Mouse (Mus musculus): ENCODE measurements around the gene Oaz1. TPM values are rescaled to one million over a fixed set of nuclear protein-coding genes. Genes with fewer than 3 reads are reported as not detected.

Gene Oaz1
- 171 TPM for polyA plus RNA-seq (2014; fragmentation: Illumina TruSeq; extraction: RNeasy Lipid Tissue Mini Kit (QIAGEN cat#74804); ENCODE audit: low read depth, low replicate concordance)

DNA sequence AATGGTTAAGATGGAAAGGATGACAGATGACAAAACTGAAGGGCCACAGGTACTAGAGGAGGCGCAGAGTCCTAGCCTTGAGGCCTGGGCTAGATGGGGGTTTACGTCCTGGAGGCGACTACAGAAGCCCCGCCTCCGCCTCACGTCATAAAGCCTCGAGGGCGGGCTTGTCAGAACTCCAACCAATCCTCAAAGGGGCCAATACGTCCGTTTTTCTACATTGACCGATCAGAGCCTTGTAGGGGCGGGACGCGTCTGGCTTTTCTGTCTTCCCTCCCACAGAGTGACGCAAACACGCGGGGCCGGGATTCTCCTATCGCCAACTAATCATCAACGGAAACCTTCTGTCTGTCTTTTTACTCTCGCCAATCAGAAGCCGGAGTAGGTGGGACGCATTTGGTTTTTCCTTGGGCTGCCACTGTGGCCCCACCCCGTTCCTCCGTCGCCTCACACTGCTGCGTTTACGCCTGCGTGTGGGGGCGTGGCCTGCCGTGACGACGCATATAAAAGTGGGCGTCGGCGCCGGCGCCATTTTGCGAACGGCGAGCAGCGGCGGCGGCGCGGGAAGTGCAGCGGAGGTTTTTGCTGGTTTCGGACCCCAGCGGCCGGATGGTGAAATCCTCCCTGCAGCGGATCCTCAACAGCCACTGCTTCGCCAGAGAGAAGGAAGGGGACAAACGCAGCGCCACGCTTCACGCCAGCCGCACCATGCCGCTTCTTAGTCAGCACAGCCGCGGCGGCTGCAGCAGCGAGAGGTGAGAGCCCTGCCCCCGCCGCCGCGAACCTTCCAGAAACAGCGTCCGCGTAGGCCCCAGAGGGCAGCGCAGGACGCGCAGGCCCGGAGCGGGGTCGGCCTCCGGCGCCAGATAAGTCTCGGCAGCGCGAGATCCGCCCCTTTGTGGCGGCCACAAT is at the start of gene Oaz1:
Oaz1 (plus strand) TSS at position 506 of the 912 bp plus-strand sequence.

DNA sequence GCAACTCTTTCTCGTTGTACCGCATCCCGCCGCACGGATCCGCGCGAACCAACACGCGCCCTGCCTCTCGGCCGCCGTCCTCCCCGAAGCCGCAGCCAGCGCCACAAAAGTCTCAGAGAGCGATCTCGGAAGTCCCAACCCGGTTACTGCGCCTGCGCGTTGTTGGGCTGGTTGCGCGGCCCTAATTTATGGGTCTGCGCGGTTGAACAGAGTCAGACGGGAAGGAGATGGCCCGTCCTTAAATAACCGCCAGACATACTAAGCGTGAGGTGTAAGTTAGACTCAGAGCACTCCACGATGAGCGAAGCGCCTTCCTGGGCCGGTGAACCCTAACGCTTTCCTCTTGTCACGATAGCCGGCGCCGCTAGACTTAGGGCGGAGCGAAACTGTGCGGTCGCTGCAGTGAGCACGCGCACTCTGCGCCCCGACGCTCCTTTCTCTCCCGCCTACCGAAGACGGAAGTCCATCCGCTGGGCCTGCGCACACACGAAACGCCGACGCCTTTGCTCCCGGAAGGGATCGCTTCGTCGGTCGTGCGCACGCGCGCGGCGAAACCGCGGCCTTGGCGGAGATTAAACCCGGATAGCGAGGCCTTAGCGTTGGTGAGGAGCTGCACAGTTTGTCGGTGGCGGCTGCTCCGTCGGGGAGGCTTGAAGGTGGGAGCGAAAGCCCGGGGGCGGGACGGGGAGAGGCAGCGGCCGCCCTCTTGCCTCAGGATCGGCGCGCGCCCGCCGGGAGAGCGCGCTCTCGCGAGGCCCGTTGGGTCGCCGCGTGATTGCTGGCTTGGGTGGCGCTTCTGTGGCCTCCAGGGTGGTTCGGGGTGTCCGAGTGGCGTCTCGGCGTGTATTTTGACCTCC is 28.1 kb upstream of the Oaz1 start, which contains the start of the genes Sf3a2 and Plekhj1:
Sf3a2 (plus strand) TSS at position 49 of the 857 bp plus-strand sequence.
Plekhj1 (minus strand) TSS at position 477 of the 857 bp plus-strand sequence.

DNA sequence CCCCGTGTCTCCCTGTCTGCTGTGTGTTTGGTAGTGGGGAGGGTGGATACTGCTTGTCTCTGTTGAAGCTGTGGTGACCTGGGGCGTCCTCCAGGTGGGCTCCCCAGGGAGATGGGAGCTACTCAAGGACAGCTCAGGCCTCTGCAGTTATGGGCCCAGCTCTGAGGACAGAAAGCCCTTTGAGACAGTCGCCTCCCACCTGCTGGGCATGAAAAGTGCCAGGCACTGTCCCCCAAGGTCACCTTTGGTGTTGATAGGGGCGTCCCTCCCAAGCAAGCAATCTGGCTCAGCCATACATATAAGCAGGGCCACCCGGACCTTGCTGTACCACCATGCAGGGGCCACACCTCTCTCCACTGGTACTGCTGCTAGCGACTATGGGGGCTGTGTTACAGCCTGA is 21.5 kb upstream of the Oaz1 start, which contains the start of gene Amh:
Amh (plus strand) TSS at position 328 of the 400 bp plus-strand sequence.

DNA sequence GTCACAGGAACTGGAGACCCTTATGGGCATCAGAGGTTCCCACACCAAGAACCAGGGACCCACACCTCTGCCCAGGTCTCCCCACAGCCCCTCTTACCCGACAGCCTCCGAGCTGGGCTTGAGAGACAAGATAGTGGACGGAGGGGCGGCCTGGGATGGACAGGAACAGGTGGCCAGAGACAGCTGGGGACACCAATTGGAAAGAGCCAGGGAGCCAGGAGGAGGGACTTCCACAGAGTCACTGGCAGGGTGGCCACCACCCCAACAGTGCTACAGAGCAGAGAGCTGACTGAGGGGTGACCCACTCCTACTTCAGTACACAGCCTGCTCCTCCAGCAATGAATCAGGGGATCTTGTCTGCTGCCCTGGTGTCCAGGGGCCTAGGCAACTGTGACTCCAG is 13.1 kb upstream of the Oaz1 start, which contains the start of gene Jsrp1:
Jsrp1 (minus strand) TSS at position 133 of the 400 bp plus-strand sequence.

DNA sequence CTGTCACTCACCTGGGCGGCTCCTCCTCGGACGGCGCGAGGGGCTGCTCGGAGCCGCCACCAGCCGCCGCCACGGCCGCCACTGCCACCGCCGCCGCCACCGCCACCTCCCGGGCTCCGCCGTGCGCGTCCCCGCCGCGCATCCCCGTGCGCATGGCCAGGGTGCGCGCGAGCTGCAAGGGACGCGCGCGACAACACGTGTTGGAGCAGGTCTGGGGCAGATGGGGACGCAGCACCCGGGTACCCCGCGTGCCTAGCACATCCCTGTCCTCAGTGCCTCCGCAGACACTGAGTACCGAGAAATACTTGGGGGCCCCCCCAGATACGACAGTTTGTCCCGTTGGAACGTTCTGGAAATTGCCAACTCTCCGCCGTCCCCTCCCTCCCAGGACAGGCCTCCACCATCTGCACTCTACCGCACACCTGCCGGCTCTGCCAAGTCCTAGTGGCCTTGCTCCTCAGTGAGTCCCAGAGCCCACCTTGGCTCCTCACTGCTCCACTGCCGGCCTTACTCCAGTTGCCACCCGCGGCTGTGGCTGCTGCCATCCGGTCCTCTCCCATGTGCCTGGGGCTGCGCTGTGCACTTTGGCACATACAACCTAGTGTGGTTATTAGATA is 17.6 kb downstream of the Oaz1 start, which contains the start of gene Lingo3:
Lingo3 (minus strand) TSS at position 109 of the 617 bp plus-strand sequence.

DNA sequence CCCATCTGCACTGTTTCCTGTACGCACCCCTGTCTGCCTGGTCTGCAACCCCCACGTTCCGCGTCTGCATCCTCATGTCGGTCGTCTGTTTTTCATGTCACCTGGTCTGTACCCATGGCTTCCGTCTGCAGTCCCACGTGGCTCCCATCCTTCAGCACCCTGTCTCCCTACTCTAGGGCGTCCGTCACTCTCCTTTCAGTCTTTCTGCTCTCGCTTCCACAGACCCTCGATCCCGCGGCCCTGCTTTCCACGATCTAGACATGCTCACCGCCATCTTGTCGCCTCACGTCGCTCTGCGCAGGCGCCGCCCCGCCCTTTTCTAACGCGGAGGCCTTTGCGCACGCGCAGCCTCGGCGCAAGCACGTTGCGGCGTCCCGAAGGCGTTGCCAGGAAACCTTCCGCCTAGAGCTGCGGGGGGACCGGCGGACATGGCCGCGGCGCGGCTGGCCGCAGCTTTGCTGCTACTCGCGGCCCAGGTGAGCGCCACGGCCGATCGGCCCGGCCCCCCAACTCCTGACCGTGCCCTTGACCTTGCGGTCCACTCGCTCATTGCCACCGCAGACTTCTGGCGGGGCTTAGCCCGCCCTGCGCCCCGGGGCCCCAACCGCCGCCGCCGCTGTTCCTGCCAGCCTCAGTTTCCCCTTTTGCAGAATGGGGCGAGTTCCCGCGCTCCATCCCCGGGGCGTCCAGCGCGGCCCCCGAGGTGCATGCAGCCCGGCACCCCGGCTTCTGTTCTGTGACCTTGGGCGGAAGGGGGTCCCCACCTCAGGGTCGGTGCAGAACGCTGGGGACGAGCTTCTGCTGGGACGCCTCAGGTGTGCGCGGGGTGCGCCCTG is 28.7 kb downstream of the Oaz1 start, which contains the start of the genes Lsm7 and Sppl2b:
Lsm7 (minus strand) TSS at position 297 of the 836 bp plus-strand sequence.
Sppl2b (plus strand) TSS at position 363 of the 836 bp plus-strand sequence.

DNA sequence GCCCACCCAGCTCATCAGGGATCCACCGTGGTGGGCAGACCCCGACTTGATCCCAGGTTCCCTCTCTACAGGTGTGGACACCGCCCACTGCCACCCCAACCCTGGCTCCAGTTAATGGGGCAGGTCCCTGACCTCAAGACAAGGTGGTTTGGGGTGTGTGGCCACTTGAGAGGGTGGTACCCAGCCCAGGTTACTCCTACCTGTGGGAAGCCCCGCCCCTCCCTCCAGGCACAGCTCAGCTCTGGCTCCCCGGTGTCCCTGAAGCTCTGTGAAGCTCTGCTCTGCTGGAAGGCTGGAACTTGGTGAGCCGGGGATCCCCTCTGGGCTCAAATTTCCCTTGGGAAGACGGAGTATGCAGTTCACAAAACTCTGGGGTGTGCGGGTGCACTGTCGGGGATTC is 45.1 kb downstream of the Oaz1 start, which contains the start of gene Tmprss9:
Tmprss9 (plus strand) TSS at position 268 of the 400 bp plus-strand sequence.

Other genes with a start within 250 kb of the Oaz1 start
- 1.5 TPM for gene Klf16, start 249.3 kb upstream of the Oaz1 start, polyA plus RNA-seq (2014; fragmentation: Illumina TruSeq; extraction: RNeasy Lipid Tissue Mini Kit (QIAGEN cat#74804); ENCODE audit: low read depth, low replicate concordance)
- gene Abhd17a, start 236.3 kb upstream of the Oaz1 start, polyA plus RNA-seq (2014; fragmentation: Illumina TruSeq; extraction: RNeasy Lipid Tissue Mini Kit (QIAGEN cat#74804); ENCODE audit: low read depth, low replicate concordance): 0.53 TPM
- 0.44 TPM for gene Scamp4, start 223.8 kb upstream of the Oaz1 start, polyA plus RNA-seq (2014; fragmentation: Illumina TruSeq; extraction: RNeasy Lipid Tissue Mini Kit (QIAGEN cat#74804); ENCODE audit: low read depth, low replicate concordance)
- not detected for gene Adat3, start 223.8 kb upstream of the Oaz1 start, polyA plus RNA-seq (2014; fragmentation: Illumina TruSeq; extraction: RNeasy Lipid Tissue Mini Kit (QIAGEN cat#74804); ENCODE audit: low read depth, low replicate concordance)
- gene Gm49322, start 220.6 kb upstream of the Oaz1 start, polyA plus RNA-seq (2014; fragmentation: Illumina TruSeq; extraction: RNeasy Lipid Tissue Mini Kit (QIAGEN cat#74804); ENCODE audit: low read depth, low replicate concordance): not detected
- gene Csnk1g2, start 203.8 kb upstream of the Oaz1 start, polyA plus RNA-seq (2014; fragmentation: Illumina TruSeq; extraction: RNeasy Lipid Tissue Mini Kit (QIAGEN cat#74804); ENCODE audit: low read depth, low replicate concordance): 0.53 TPM
- 0.36 TPM for gene Btbd2, start 169.6 kb upstream of the Oaz1 start, polyA plus RNA-seq (2014; fragmentation: Illumina TruSeq; extraction: RNeasy Lipid Tissue Mini Kit (QIAGEN cat#74804); ENCODE audit: low read depth, low replicate concordance)
- gene Mknk2, start 148.5 kb upstream of the Oaz1 start, polyA plus RNA-seq (2014; fragmentation: Illumina TruSeq; extraction: RNeasy Lipid Tissue Mini Kit (QIAGEN cat#74804); ENCODE audit: low read depth, low replicate concordance): 1.8 TPM
- gene Mob3a, start 124.7 kb upstream of the Oaz1 start, polyA plus RNA-seq (2014; fragmentation: Illumina TruSeq; extraction: RNeasy Lipid Tissue Mini Kit (QIAGEN cat#74804); ENCODE audit: low read depth, low replicate concordance): 1.1 TPM
- 0.89 TPM for gene Izumo4, start 124.5 kb upstream of the Oaz1 start, polyA plus RNA-seq (2014; fragmentation: Illumina TruSeq; extraction: RNeasy Lipid Tissue Mini Kit (QIAGEN cat#74804); ENCODE audit: low read depth, low replicate concordance)
- 7.2 TPM for gene Ap3d1, start 84.4 kb upstream of the Oaz1 start, polyA plus RNA-seq (2014; fragmentation: Illumina TruSeq; extraction: RNeasy Lipid Tissue Mini Kit (QIAGEN cat#74804); ENCODE audit: low read depth, low replicate concordance)
- 1.2 TPM for gene Dot1l, start 71.5 kb upstream of the Oaz1 start, polyA plus RNA-seq (2014; fragmentation: Illumina TruSeq; extraction: RNeasy Lipid Tissue Mini Kit (QIAGEN cat#74804); ENCODE audit: low read depth, low replicate concordance)
- gene Sf3a2, start 28.5 kb upstream of the Oaz1 start, polyA plus RNA-seq (2014; fragmentation: Illumina TruSeq; extraction: RNeasy Lipid Tissue Mini Kit (QIAGEN cat#74804); ENCODE audit: low read depth, low replicate concordance): 2.2 TPM
- 1.5 TPM for gene Plekhj1, start 28.0 kb upstream of the Oaz1 start, polyA plus RNA-seq (2014; fragmentation: Illumina TruSeq; extraction: RNeasy Lipid Tissue Mini Kit (QIAGEN cat#74804); ENCODE audit: low read depth, low replicate concordance)
- not detected for gene Amh, start 21.4 kb upstream of the Oaz1 start, polyA plus RNA-seq (2014; fragmentation: Illumina TruSeq; extraction: RNeasy Lipid Tissue Mini Kit (QIAGEN cat#74804); ENCODE audit: low read depth, low replicate concordance)
- not detected for gene Jsrp1, start 13.2 kb upstream of the Oaz1 start, polyA plus RNA-seq (2014; fragmentation: Illumina TruSeq; extraction: RNeasy Lipid Tissue Mini Kit (QIAGEN cat#74804); ENCODE audit: low read depth, low replicate concordance)
- gene Lingo3, start 17.4 kb downstream of the Oaz1 start, polyA plus RNA-seq (2014; fragmentation: Illumina TruSeq; extraction: RNeasy Lipid Tissue Mini Kit (QIAGEN cat#74804); ENCODE audit: low read depth, low replicate concordance): not detected
- gene Lsm7, start 28.6 kb downstream of the Oaz1 start, polyA plus RNA-seq (2014; fragmentation: Illumina TruSeq; extraction: RNeasy Lipid Tissue Mini Kit (QIAGEN cat#74804); ENCODE audit: low read depth, low replicate concordance): 3.3 TPM
- not detected for gene Sppl2b, start 28.6 kb downstream of the Oaz1 start, polyA plus RNA-seq (2014; fragmentation: Illumina TruSeq; extraction: RNeasy Lipid Tissue Mini Kit (QIAGEN cat#74804); ENCODE audit: low read depth, low replicate concordance)
- not detected for gene Tmprss9, start 45.2 kb downstream of the Oaz1 start, polyA plus RNA-seq (2014; fragmentation: Illumina TruSeq; extraction: RNeasy Lipid Tissue Mini Kit (QIAGEN cat#74804); ENCODE audit: low read depth, low replicate concordance)
- gene Timm13, start 74.3 kb downstream of the Oaz1 start, polyA plus RNA-seq (2014; fragmentation: Illumina TruSeq; extraction: RNeasy Lipid Tissue Mini Kit (QIAGEN cat#74804); ENCODE audit: low read depth, low replicate concordance): not detected
- gene Lmnb2, start 91.6 kb downstream of the Oaz1 start, polyA plus RNA-seq (2014; fragmentation: Illumina TruSeq; extraction: RNeasy Lipid Tissue Mini Kit (QIAGEN cat#74804); ENCODE audit: low read depth, low replicate concordance): 0.24 TPM
- 2.3 TPM for gene Gadd45b, start 103.4 kb downstream of the Oaz1 start, polyA plus RNA-seq (2014; fragmentation: Illumina TruSeq; extraction: RNeasy Lipid Tissue Mini Kit (QIAGEN cat#74804); ENCODE audit: low read depth, low replicate concordance)
- gene Gng7, start 188.3 kb downstream of the Oaz1 start, polyA plus RNA-seq (2014; fragmentation: Illumina TruSeq; extraction: RNeasy Lipid Tissue Mini Kit (QIAGEN cat#74804); ENCODE audit: low read depth, low replicate concordance): 1.1 TPM
- not detected for gene Diras1, start 199.0 kb downstream of the Oaz1 start, polyA plus RNA-seq (2014; fragmentation: Illumina TruSeq; extraction: RNeasy Lipid Tissue Mini Kit (QIAGEN cat#74804); ENCODE audit: low read depth, low replicate concordance)
- gene Slc39a3, start 210.8 kb downstream of the Oaz1 start, polyA plus RNA-seq (2014; fragmentation: Illumina TruSeq; extraction: RNeasy Lipid Tissue Mini Kit (QIAGEN cat#74804); ENCODE audit: low read depth, low replicate concordance): 0.28 TPM
- gene Sgta, start 233.5 kb downstream of the Oaz1 start, polyA plus RNA-seq (2014; fragmentation: Illumina TruSeq; extraction: RNeasy Lipid Tissue Mini Kit (QIAGEN cat#74804); ENCODE audit: low read depth, low replicate concordance): 0.61 TPM
- not detected for gene Thop1, start 243.4 kb downstream of the Oaz1 start, polyA plus RNA-seq (2014; fragmentation: Illumina TruSeq; extraction: RNeasy Lipid Tissue Mini Kit (QIAGEN cat#74804); ENCODE audit: low read depth, low replicate concordance)